Mouse (Mus musculus) yolk sac, embryonic 10.5 days (tissue): ENCODE measurements around the gene Wfdc3.

Experiments used
- DNase-seq: peaks from one replicate; pipeline ENCODE4 v3.0.0-alpha.2; 2017; ENCODE audit warnings: low spot score

Wfdc3 gene

DNA sequence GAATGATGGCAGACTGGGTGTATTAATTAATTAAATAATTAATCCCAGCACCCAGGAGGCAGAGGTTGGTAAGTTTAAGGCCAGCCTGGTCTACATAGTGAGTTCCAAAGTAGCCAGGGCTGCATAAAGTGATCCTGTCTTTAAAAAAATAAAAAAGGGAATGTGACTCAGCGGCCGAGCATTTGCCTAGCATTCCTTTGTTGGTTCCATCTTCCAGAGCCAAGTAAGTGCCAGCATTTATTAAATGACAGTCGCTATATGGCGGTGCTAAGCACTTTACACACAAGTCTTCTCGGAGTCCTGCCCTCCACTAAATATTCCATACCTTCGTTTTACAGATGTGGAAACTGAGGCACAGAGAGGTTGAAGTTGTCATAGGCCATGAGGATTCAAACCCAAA lies 30.4 kb upstream of the Wfdc3 start:
- DNase-seq: no peak

DNA sequence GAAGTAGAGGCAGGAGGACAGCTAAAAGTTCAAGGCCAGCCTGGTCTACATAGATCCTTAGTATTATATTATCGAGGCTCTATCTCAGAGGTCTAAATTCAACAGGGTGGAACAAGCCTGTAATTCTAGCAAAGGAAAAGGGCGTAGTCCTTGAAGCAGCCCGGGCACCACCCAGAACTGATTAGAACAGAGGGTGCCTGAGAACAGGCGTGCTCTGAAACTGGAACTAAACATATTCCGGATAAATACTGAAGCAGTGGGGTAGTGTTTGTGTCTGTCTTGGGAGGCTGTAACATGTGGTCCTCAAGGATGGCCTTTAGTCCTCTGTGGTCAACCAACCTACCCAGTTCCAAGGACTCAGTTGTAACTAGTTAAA lies 28.2 kb upstream of the Wfdc3 start:
- no peak for DNase-seq

DNA sequence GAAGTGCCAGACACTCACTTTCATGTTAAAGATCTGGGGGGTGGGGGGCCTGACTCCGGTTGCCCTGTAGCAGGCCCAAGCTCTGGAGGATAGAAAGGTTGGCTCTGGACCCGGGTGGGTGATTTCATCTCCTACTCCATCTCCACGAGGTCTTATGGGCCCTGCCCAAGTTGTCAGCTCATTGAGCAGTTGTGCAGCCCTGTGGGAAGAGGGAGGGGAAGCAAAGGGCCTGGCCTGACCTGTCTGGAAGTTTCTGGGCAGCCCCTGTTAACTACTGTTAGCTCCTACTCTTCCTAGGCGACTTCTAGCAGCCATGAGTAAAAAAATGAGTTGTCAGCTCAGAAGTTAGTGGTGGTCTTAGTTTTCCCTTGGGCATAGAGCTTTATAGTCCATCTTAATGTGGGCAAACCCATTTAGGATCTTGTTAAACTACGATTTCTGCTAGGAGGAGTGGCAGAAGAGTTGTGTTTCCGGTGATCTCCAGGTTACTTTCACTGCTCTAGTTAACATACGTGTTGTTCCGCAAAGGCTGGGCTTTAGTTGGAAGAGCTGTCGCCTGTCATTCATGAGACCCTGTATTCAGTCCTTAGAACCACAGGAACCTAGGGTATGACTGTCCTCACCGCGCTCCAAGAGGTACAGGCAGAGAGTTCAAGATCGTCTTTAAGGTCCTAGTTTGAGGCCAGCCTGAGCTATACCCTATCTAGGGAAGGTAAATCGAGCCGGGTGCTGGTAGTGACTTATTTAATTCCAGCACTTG lies 27.7 kb upstream of the Wfdc3 start:
- DNase-seq: no peak

DNA sequence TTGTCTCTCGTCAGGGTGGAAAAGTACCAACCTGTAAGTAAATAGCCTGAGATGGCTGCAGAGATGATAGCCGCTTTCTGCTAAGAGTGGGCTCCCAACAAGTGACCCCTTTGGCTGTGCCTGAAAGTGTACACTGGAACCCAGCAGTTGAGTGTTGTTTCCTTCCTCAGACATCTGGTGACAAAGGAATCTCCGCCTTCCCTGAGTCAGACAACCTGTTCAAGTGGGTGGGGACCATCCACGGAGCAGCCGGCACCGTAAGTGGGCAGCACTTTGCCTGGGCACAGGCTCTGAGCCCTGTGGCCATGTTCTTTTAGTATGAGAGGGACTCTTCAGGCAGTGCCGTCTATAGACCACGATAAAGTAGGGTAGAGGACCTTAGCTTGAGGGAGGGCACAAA lies 25.4 kb upstream of the Wfdc3 start:
- DNase-seq: no peak

DNA sequence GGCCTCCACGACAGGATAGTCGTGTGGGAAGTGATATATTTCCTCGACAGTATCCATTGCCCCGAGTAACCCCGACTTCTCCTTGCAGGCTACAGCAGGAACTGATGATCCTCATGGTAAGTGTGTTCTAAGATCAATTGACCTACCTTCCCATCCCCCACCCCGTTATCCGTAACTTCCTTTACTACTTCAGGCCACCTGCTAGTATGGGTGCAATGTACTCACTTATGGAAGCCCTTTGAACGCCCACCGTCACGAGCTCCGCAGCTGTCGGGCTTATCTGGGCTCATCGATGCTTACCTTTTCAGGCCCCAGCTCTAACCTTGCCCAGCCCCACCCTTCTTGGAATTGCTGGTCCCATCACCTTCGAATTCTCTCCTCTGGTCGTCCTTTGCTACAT lies 24.5 kb upstream of the Wfdc3 start:
- DNase-seq: peak; percentile 52

DNA sequence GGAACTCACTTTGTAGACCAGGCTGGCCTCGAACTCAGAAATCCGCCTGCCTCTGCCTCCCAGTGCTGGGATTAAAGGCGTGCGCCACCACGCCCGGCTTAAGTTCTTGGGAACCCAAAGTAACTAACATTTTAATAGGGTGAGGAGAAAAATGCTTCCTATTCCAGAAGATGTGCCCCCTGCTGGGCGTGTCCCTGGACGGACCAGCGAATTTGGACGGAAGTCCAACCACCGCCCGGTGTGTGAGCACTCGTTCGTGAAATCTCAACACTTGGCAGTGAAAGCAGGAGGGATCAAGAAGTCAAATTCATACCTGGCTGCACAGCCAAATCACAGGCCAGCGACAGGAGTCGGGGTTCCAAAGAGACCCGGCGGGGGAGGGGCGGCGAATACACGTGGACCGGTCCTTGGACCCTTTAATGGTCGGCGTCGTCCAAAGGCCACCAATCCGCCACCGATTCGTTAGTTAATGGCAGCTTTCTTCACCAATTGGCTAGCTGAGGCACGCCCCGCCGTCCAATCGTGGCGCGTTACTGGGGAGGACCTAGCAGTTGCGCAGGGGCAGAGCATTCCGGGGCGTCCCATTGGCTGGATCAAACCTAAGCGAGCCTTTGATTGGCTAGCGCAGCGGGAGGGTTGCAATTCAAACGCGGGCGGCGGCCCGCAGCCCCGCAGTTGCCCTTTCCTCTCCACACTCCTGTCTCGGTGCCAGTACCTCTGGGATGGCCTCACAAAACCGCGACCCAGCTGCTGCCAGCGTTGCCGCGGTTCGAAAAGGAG lies 23.7 kb upstream of the Wfdc3 start, which contains the start of gene Ube2c:
Ube2c (plus strand) TSS at position 641 of the 780 bp plus-strand sequence.
- DNase-seq: peak; percentile 99

DNA sequence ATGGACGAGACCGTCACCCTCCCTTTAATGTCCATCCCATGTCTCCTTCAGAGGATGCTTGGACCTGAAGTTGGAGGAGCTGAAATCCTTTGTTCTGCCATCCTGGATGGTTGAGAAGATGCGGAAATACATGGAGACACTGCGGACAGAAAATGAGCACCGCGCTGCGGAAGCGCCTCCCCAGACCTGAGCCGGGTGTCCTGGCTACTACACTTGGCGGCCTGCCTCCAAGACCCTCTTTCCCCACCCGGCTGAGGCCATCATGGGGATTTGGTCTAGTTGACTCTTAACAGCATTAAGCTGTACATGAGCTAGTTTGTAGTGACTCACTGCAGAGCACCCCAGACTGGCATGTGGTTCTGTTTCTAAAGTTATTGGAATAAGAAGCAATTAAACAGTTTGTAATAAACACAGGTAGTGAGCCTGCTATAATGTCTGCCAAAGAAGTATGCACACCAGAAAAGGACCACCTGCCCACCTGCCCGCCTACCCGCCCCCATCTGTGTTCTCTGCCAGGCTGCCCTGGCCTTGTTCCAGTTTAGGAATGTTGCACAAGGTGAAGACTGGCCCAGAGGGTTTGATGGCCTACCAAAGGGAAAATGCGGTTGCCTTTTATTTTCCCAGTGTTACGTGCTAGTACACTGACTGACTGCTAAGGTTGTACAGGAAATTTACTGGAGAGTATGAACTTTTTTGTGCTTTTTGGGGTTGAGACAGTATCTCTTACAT lies 22.2 kb upstream of the Wfdc3 start:
- no peak for DNase-seq

DNA sequence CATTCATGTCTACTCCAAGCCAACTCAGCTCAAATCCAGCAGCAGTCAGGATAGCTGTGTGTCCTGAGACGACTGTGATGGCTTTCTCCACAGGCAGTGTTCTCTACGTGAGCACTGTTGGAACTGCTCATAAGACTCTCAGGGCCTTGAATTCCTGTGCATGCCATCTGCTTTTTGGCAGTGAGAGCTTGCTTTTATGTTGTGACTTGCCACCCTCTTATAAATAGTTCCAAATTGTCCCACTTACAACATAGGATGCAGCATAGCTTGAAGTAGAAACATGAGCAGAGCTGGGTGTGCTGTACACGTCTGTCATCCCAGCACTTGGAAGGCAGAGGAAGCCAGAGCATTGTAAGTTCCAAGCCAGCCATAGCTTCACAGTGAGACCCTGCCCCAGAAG lies 20.1 kb upstream of the Wfdc3 start:
- DNase-seq: no peak

DNA sequence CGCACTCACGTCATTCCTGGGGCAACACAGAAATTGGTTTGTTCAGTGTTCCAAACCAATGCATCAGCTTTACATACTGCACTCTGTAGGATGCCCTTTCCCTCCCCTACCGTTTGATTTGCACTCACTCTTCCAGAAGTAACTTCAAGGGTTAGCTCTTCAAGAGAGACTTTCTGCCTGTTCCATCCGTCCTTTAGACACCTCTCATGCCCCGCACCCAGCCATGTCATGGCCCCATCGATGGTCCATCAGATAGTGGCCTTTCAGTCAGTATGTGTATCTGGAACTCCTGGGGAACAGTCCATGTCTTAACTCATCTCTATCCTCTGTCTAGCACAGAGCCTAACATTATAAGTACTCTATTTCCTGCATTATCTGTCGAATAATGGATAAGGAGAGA lies 16.9 kb upstream of the Wfdc3 start:
- DNase-seq: no peak

DNA sequence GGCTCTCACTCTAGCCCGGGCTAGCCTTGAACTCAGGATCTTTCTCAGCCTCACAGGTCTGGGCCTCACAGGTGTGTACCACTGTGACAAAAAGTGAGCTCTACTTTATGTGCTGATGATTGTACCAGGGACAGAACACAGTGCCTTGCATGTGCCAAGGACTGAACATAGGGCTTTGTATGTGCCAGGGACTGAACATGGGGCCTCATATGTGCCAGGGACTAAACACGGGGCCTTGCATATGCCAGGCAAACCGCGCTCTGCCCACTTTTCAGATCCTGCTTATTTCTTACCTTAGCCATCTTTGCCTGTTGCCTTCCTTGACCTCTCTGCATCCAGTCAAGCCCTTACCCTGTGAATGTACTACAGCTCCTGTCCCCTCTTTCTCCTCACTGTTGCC lies 16.2 kb upstream of the Wfdc3 start:
- no peak for DNase-seq

DNA sequence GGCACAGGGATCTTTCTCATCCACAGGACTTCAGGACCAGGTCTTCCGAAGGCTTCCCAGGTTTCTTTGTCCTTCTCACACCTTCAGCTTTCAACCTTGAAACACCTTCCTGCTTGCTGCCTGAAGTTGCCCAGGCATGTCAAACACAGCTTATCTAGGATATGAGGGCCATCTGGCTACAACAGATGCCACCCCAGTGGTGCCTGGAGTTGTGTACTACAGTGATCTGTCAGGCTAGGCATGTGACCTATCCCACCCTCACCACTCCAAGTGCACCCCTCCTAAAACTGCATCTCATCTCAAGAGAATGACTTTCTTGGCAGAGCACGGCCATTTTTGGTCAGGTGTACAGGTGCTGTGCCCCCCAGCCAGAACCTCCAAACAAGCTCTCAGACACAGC lies 15.8 kb upstream of the Wfdc3 start:
- no peak for DNase-seq

DNA sequence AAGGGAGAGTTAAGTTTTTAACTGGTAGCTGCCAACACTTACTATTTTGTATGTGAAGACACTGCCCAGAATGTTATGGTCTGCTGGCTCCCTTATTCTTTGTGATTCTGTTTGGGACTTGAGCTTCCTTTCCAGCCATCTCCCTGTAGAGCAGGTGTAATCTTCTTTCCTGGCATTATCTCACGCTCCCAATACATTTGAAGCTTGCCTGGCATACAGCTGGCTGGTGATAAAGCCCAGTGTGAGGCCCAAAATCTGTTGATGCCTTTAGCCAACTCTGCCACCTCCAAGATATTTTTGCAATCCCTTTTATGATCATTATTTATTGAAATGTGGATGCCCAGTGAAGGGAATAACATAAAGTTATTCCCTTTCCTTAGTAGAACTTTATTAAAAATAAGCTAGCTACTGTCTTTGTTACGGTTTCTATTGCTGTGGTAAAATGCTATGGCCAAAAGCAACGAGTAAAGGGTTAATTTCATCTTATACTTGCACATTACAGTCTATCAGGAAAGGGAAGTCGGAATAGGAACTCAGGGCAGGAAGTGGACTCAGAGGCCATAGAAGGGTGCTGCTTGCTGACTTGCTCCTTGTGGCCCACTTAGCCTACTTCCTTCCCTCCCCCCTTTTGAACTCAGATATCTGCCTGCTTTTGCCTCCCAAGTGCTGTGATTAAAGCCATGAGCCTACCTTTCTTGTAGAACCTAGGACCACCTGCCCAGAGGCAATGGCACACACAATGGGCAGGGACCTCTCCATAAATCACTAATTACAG lies 14.5 kb upstream of the Wfdc3 start:
- no peak for DNase-seq

DNA sequence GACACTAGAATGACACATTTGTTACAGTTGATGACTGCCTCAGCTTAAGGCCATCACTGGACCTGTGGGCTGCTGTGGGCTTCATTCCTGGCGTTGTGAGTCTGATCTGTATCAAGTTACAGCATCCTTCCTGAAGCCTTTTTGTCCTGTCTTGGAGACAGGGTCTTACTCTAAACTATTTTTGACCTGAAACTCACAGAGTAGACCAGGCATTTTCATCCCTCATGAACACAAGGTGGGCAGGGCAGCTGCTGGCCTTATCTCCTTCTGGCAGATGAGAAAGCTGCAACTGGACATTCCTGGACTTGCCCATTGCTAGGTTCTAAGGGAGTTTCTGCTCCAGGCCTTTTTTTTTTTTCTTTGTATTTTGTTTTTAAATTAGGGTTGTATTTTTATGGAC lies 13.0 kb upstream of the Wfdc3 start:
- no peak for DNase-seq

DNA sequence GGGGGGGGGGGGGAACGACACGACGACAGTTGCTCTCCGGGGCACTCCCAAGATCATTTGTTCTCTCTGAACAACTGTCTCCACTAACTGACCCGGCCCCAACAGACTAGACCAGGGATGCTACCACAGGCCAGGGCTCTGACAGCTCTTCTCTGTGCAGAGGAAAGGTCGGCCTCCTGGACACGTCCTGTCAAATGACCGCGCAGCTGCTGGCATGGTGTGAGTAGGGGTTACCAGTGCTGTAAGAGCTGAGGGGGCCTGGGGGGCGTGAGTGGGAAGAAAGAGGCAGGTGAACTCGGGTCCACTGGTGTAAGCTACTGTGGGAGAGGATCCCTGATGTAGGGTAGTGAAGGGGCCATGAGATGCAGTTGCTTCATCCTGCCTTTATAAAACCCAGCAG lies 12.1 kb upstream of the Wfdc3 start:
- DNase-seq: no peak

DNA sequence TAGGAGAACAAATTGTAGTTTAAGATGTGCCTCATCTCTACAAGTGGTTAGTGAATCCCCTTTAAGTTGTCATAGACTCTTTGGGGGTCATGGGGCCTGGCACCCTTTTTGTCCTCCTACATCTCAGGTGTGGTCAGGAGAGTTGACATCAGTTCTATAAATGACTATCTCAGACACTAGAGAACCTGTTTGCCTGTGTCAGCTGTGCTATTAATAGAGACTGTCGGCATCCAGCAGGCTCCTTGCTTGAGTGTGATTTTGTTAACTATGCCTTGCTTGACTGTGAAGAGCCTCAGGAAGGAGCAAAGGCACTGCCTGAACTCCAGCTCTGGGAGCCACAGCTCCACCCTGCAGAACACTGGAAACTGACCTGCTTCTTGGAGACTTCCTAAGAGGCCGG lies 9.1 kb upstream of the Wfdc3 start:
- no peak for DNase-seq

DNA sequence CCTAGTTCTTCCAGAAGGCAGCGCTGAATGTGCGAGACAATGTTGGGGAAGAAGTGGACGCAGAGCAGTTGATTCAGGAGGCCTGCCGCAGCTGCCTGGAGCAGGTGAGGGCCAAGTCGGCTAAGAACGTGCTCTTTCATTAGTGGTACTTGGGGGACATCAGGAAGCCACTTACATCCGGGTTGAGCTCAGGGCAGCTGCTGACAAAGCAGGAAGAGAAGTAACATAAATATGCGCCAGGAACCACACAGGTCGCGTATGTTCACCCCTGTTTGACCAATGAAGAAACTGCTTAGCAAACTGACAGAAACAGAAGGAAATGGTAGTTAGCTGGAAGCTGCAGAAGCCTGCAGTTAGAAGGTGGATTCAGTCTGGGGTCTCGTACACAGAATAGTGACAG lies 8.4 kb upstream of the Wfdc3 start:
- DNase-seq: no peak

DNA sequence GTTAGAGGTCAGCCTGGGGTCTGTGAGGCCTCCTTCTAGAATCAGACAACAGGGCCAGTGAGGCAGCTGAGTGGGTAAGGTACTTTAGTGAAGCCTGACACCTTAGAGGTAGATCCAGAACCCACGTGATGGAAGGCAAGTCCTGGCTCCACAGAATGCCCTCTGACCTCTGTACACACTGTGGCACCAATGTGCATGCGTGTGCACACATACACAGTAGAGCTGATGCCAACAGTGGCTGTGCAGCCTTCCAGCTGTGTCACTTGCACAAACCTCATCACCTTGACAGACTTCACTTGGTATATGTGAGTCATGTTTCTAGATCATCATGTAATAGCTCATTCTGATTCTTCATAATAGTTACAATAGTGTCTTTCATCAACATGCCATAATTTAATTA lies 6.7 kb upstream of the Wfdc3 start:
- no peak for DNase-seq

DNA sequence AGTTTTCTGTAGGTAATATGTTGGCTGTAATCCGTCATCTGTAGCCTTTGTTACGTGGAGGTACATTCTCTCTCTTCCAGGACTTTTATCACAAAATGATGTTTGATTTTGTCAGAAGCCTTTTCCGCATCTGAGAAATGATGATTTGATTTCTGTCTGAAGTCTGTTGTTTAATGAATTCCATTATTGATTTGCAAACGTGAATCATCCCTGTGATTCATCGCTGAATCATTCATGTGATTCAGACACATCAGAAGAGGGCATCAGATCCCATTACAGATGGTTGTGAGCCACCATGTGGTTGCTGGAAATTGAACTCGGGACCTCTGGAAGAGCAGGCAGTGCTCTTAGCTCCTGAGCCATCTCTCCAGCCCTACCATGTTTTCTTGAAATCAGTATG lies 3.3 kb upstream of the Wfdc3 start:
- no peak for DNase-seq

DNA sequence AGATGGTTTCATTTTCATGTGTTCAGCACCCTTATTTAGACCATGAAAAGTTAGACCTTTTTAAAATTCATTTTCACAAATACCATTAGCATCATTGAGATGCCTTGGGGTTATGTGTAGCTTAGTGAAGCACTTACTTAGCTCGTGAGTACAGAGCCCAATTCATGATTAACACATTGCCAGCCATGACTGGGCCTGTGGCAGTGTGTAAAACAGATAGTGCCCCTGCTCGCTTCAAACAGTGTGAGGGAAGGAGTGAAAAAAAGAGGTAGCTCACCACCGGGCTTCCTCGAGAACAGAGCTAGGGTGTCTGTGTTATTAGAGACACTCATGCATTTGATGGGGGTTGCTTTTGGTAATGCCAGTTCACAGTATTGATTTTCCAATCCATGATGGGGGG lies 2.5 kb upstream of the Wfdc3 start:
- no peak for DNase-seq

DNA sequence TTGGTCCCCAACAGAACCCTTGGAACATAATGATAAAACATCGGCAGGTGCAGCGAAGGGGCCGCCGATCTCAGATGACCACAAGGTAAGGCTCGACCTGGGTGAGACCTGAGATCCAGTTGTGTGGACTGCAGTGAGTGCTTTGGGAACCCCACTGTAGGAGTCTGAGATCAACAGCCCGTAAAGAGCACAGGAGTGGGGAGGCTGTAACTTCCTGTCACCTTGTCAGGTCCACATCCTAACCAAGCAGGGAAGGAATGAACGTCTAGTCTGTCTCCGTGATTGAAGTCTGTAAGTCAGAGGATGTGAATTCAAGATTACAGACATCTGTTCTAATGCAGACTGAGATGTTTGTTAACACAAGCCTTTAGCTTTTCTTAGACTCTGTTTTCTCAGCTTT lies 962 bp upstream of the Wfdc3 start:
- DNase-seq: no peak

DNA sequence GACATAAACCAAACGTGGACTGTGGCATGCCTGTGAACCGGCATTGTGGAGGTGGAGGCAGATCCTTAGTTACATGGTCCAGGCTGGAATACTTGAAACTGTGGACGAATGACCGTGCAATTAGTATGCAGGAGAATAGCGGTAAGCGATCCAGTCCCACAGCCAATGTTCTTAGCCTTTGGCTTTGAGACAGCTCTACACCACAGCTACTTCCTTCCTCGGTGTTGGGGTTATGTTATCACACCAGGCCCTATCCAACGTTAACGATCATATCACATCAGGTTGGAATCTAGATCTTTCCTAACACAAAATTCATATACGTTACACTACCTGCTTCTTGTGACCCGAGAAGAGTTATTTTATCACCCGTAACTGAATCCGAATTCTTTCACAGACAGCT lies 744 bp downstream of the Wfdc3 start:
- DNase-seq: no peak

DNA sequence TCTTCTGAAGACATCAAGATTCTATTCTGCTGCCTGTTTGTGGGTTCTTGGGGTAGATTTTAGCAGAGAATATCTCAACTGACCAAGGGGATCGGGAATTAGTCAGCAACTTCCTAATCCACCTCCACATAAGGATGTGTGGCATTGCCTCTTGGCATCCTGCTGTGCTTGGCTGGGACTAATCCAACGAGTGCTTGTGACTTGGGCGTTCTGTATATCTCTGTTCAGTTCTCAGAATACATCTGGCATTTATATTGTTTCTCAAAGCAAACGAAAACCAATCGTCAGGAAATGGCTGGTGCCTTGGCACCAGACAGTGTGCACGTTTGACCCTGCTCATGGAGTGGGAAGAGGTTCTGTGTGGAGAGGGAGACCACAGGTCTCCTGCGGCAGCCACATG lies 5.9 kb downstream of the Wfdc3 start:
- no peak for DNase-seq
